In the genomic region with DNA sequence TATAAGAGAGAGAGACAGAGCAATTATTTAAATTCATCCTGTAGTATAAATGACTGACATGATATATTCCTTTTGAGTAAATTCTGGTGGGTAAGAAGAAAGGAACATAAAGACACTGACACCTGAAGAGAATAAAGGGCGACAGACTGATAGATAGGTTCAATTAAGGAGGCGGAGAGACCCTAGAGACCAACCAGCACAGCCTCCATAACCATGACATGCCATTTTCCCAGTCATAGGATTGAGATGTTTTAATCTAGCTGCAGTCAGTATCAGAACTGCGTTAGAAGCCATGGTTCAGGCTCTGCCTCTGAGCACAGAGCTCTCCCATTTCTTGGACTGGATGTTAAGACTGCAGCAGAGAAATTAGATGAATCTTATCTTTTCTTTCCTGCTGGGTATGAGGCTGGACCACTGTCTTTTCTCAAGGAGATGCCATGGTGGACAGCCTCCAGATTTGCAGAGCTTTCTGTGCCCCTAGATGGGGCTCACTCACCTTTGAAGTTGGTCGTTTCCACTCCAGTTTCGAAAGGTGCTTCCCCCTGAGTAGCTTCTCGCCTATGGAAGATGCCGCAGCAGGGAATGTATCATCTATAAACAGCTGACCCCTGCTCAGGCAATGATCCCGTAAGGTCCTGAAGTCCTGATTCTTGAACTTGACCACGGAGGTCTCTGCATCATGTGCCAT, we compare ENCODE assay signal across 29 mouse cellular contexts. TPM values are rescaled to one million over a fixed set of nuclear protein-coding genes. Genes with fewer than 3 reads are reported as not detected.
DNase-seq lines count a peak whose midpoint lies in the region; ATAC-seq and TF ChIP-seq lines count a peak whose summit lies in the region.
"Had no signal": no experiment of that assay in that cellular context is flagged by ENCODE, and none has a peak within 500 bp of the region (broad histone marks: within the 10 kb centered on the region; RNA-seq: fewer than 3 reads in every experiment).

No protein-coding gene starts in this region.

- DNase-seq in forebrain, postnatal 0 days, result no peak
- DNase-seq in neural tube, embryonic 10.5 days (ENCODE audit: extremely low spot score, low spot score), result peak; percentile 10
- no peak for DNase-seq in gastrocnemius, postnatal 25 days
- DNase-seq: adrenal gland, adult 8-10 months; adrenal gland, postnatal 25 days; cerebellum, adult 18-20 months; cerebellum, adult 9-10 months; cerebellum, postnatal 14 days; gastrocnemius, postnatal 10 days; heart, adult 11 months; heart, postnatal 10 days; heart, postnatal 36 days; kidney, adult 2 months had no signal

- H3K9ac ChIP-seq in forebrain, postnatal 0 days, result no peak overlapping the region
- H3K9ac ChIP-seq in forebrain, embryonic 12.5 days, result no peak overlapping the region
- no peak overlapping the region for H3K9ac ChIP-seq in neural tube, embryonic 15.5 days (replicated peaks)
- H3K9ac ChIP-seq in neural tube, embryonic 13.5 days, result no peak overlapping the region
- H3K9ac ChIP-seq: forebrain, embryonic 13.5 days; heart, embryonic 12.5 days; heart, embryonic 15.5 days; hindbrain, embryonic 14.5 days had no signal

- H3K4me1 ChIP-seq in forebrain, postnatal 0 days (ENCODE audit: insufficient read depth), result no peaks in the 10 kb centered on the region
- H3K4me1 ChIP-seq in forebrain, embryonic 12.5 days, result no peaks in the 10 kb centered on the region
- H3K4me1 ChIP-seq in neural tube, embryonic 15.5 days, result no peaks in the 10 kb centered on the region
- peaks cover 12% of the 10 kb centered on the region; the same call in 1 of the 2 replicates for H3K4me1 ChIP-seq in neural tube, embryonic 13.5 days (replicated peaks)
- H3K4me1 ChIP-seq: forebrain, embryonic 13.5 days; heart, embryonic 12.5 days; heart, embryonic 15.5 days; hindbrain, embryonic 10.5 days had no signal

- H3K27ac ChIP-seq in forebrain, postnatal 0 days (ENCODE audit: low read depth, low read length), result no peak overlapping the region
- no peak overlapping the region for H3K27ac ChIP-seq in forebrain, embryonic 12.5 days
- no peak overlapping the region for H3K27ac ChIP-seq in neural tube, embryonic 15.5 days (replicated peaks)
- H3K27ac ChIP-seq in neural tube, embryonic 13.5 days (replicated peaks), result no peak overlapping the region
- H3K27ac ChIP-seq: forebrain, embryonic 13.5 days; heart, embryonic 15.5 days; hindbrain, embryonic 10.5 days; hindbrain, embryonic 14.5 days had no signal

- H3K4me2 ChIP-seq in forebrain, postnatal 0 days (ENCODE audit: low read depth), result no peak overlapping the region
- H3K4me2 ChIP-seq in forebrain, embryonic 12.5 days, result no peak overlapping the region
- H3K4me2 ChIP-seq in neural tube, embryonic 15.5 days, result no peak overlapping the region
- H3K4me2 ChIP-seq in neural tube, embryonic 13.5 days, result no peak overlapping the region
- H3K4me2 ChIP-seq: forebrain, embryonic 13.5 days; heart, embryonic 12.5 days; heart, embryonic 15.5 days; hindbrain, embryonic 14.5 days had no signal

- no peak overlapping the region for H3K4me3 ChIP-seq in forebrain, postnatal 0 days (ENCODE audit: low read depth, low read length)
- H3K4me3 ChIP-seq in forebrain, embryonic 12.5 days (replicated peaks), result no peak overlapping the region
- no peak overlapping the region for H3K4me3 ChIP-seq in neural tube, embryonic 15.5 days (replicated peaks)
- H3K4me3 ChIP-seq in neural tube, embryonic 13.5 days, result no peak overlapping the region
- H3K4me3 ChIP-seq: forebrain, embryonic 13.5 days; heart, embryonic 12.5 days; heart, embryonic 15.5 days; hindbrain, embryonic 10.5 days had no signal

- no peaks in the 10 kb centered on the region for H3K27me3 ChIP-seq in forebrain, postnatal 0 days (ENCODE audit: insufficient read depth, low read length)
- no peaks in the 10 kb centered on the region for H3K27me3 ChIP-seq in forebrain, embryonic 12.5 days
- H3K27me3 ChIP-seq in neural tube, embryonic 15.5 days (replicated peaks), result no peaks in the 10 kb centered on the region
- no peaks in the 10 kb centered on the region for H3K27me3 ChIP-seq in neural tube, embryonic 13.5 days
- H3K27me3 ChIP-seq: forebrain, embryonic 13.5 days; heart, embryonic 12.5 days; heart, embryonic 15.5 days had no signal

- H3K36me3 ChIP-seq in forebrain, postnatal 0 days (ENCODE audit: insufficient read depth), result no peaks in the 10 kb centered on the region
- no peaks in the 10 kb centered on the region for H3K36me3 ChIP-seq in forebrain, embryonic 12.5 days (replicated peaks)
- no peaks in the 10 kb centered on the region for H3K36me3 ChIP-seq in neural tube, embryonic 15.5 days
- H3K36me3 ChIP-seq in neural tube, embryonic 13.5 days, result no peaks in the 10 kb centered on the region
- H3K36me3 ChIP-seq: heart, embryonic 12.5 days; heart, embryonic 15.5 days; hindbrain, embryonic 10.5 days had no signal

- TF ChIP-seq CTCF in forebrain, postnatal 0 days (IDR thresholded peaks at IDR 0.05; ENCODE audit: low read depth), result no peak

- no peaks in the 10 kb centered on the region for H3K9me3 ChIP-seq in forebrain, postnatal 0 days (ENCODE audit: low read length)
- no peaks in the 10 kb centered on the region for H3K9me3 ChIP-seq in forebrain, embryonic 12.5 days
- H3K9me3 ChIP-seq in neural tube, embryonic 15.5 days (replicated peaks), result no peaks in the 10 kb centered on the region
- H3K9me3 ChIP-seq in neural tube, embryonic 13.5 days, result no peaks in the 10 kb centered on the region
- H3K9me3 ChIP-seq: forebrain, embryonic 13.5 days; heart, embryonic 12.5 days; heart, embryonic 15.5 days; hindbrain, embryonic 10.5 days had no signal

- ATAC-seq in forebrain, postnatal 0 days, result peak; percentile 55; the same call in 1 of the 2 replicates
- ATAC-seq in forebrain, embryonic 12.5 days (ENCODE audit: low FRiP score), result no peak
- ATAC-seq in neural tube, embryonic 15.5 days (ENCODE audit: low FRiP score), result no peak
- peak; percentile 50; the same call in 1 of the 2 replicates for ATAC-seq in neural tube, embryonic 13.5 days (ENCODE audit: low read depth)
- ATAC-seq: activated CD4-positive, CD25-positive, alpha-beta regulatory T cell, adult 4 months; CD4-positive, CD25-positive, alpha-beta regulatory T cell, adult 4 months; forebrain, embryonic 13.5 days; intestine, postnatal 0 days had no signal

- 83% methylated on average over 9 of the region's 9 CpGs for WGBS in forebrain, postnatal 0 days
- 82% methylated on average over 9 of the region's 9 CpGs for WGBS in forebrain, embryonic 12.5 days
- WGBS in neural tube, embryonic 15.5 days, result 66% methylated on average over 9 of the region's 9 CpGs
- 68% methylated on average over 9 of the region's 9 CpGs for WGBS in neural tube, embryonic 13.5 days

RNA-seq across cellular contexts. Expression of a gene that starts 18.2 kb away (rescaled TPM):
- not detected in 2 replicates for total RNA-seq in forebrain, postnatal 0 days (2014; rRNA removed)
- polyA plus RNA-seq in forebrain, postnatal 0 days (2015; fragmentation: Nextera tagmentation; extraction: Ambion mirVana), result not detected in 2 replicates
- polyA plus RNA-seq in forebrain, embryonic 12.5 days (2016; fragmentation: Nextera tagmentation; extraction: Ambion mirVana), result not detected in 2 replicates
- polyA plus RNA-seq in neural tube, embryonic 15.5 days (2015; fragmentation: Nextera tagmentation; extraction: Ambion mirVana), result 0.18 and 0.24 TPM in 2 replicates
- polyA plus RNA-seq in neural tube, embryonic 13.5 days (2015; fragmentation: Nextera tagmentation; extraction: Ambion mirVana), result 0.18 and 0.22 TPM in 2 replicates
- total RNA-seq in gastrocnemius, postnatal 25 days (2021), result not detected
- total RNA-seq: adrenal gland, adult 8-10 months; adrenal gland, postnatal 25 days; ES-E14; gastrocnemius, postnatal 10 days; gastrocnemius, postnatal 4 days; heart, adult 8-10 months; heart, postnatal 10 days; heart, postnatal 36 days had no signal
- polyA plus RNA-seq: activated CD4-positive, CD25-positive, alpha-beta regulatory T cell, adult 4 months; C2C12; embryonic facial prominence, embryonic 11.5 days; forebrain, embryonic 13.5 days; heart, embryonic 12.5 days had no signal

Comparison
In these comparisons a context has a peak if more than half of its experiments do, and no peak if none do; other contexts are left out.
1. ATAC-seq: peak in forebrain, postnatal 0 days (single experiment) and neural tube, embryonic 13.5 days (single experiment); none in forebrain, embryonic 12.5 days (single experiment) and neural tube, embryonic 15.5 days (single experiment).